Mouse (Mus musculus) A20 (cell line): ENCODE measurements around the gene Chd9.

Source experiments
- DNase-seq: peaks from one replicate; pipeline ENCODE4 v3.0.0-alpha.2; 2011; ENCODE audit warnings: low read depth, low spot score

Gene Chd9

GRCm38 (mm10) chr8:90839725-90840714 is 11.9 kb downstream of the Chd9 start:
- no peak for DNase-seq

- DNase-seq = no peak
Observed at GRCm38 (mm10) chr8:90841321-90841720, 13.2 kb downstream of the Chd9 start.

DNA sequence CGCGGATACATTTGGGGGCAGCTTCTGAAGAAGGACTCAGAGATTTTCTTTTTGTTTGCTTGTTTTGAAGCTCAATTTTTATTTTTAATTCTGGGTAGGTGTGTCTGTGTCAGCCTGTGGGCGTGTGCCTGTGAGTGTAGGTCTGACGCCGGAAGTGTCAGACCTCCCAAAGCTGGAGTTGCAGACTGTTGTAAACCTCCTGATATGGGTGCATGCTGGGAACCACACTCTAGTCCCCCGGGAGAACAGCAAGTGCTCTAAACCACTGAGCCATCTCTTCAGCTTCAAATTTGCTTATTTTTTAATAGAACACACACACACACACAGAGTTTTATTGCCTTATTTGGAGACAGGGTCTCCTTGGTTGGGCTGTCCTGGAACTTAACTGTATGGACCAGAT is 15.0 kb downstream of the Chd9 start:
- DNase-seq = peak; percentile 40

DNA sequence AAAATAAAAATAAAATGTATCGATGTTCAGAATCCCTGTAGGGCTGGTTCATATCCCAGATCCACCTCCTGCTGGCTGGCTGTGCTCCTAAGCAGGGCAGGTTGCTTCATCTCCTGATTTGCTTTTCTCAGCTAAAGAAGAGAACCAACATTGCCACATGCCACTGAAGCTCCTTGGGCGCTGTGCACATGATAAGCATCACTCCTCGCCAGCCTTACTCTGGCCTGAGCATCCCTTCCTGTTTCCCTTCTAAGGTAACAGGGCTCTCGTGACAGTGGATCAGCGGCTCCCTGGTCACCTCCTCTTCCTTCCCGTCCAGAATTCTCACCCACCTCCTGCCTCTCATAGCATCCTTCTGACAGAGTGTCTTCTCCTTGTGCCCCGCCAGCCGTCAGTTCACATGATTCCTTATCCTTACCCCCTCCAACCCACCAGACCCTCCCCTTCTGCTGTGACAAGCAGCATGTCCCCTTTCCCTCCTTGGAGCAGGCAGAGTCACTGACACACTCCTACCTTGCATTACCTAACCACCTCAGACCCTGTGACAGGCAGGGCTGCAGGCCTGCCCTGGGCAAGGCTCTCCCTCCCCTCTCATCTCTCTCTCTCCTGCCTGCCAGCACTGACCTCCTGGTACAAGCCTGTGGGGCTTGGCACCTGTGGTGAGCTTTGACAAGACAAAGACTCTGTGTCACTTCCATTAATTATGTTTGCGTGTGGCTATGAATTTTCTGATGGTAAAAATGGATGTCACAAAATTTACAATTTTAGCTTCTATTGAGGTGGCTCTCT is 16.2 kb downstream of the Chd9 start:
- no peak for DNase-seq

GRCm38 (mm10) chr8:90847980-90848379 is 19.8 kb downstream of the Chd9 start:
- no peak for DNase-seq

DNA sequence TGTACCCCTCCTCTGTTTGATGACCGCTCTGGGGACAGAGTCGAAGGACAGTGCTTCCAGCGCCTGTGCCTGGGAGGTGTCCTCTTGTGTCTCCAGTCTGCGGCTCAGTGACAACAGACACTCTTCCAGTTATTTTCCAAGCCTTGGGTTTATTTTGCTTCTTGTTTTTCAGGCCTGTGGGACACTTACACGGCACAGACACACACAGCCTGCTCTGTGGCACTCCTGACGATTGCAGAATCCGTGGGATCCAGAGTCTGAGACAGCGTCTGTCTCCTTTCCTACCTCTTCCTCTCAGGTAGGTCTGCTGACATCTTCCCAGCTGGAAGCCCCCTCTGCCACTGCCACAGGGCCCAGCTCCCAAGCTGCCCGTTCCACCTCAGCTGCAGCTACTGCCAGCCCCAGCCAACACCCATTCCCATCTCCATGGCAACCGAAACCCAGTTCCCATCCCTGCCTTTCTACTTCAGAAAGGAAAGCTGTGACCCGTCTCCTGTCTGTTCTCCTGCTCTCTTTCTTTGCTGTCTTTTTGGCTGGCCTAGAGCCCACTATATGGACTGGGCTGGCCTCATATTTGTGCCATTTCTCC is 21.4 kb downstream of the Chd9 start:
- no peak for DNase-seq

GRCm38 (mm10) chr8:90851544-90851943 is 23.4 kb downstream of the Chd9 start:
- DNase-seq = no peak

DNA sequence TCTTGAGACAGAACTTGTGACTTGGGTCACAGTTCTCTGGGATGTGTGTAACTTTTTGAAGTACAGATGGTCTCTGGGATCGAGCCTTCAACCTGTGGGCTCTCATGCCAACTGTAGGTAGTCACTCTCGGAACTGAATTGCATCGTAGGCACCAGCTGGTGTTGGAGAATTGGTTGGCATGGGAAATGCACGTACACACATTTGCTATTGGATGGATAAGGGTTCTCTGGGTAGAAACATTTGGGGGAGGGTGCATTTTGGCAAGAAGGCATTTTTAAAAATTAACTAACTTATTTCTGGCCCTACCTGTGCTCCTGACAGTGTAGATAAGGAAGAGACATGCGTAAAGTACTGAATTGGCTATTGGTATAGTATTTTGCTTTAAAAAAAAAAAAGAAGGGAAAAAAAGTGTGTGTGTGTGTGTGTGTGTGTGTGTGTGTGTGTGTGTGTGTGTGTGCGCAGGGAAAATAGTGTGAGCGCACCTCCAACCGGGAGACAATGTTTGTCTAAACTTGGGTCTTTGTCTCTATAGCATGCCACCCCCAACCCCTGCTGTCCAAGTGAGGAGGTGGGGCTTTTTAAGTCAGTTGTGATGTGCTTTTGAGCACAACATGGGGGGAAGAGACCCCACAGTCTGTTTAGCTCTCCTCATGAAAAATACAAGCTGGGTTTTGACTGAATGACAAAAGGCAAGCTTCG is 26.0 kb downstream of the Chd9 start:
- no peak for DNase-seq

DNA sequence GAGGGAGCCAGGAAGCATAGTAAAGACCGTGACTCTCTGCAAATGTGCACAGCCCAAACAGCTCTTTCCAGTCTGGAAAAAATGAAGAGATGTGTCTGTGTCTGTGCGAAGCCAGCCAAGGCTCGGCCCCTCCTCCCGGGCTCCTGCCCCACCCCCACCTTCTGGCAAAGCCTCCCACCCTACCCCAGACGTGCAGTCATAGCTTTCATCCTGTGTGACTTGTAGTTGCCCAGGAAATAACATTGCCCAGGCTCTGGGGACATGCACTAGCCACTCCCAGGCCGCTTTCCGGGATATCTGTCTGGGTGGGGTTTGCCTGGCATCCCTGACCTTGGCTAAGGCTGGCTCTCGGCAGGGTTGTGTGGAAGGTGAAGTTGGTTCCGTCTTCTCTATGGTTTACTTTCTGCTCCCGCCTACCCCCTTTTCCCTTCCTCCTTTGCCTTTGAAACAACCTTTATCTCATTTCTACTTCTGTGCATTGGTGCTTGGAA is 26.6 kb downstream of the Chd9 start:
- no peak for DNase-seq

DNA sequence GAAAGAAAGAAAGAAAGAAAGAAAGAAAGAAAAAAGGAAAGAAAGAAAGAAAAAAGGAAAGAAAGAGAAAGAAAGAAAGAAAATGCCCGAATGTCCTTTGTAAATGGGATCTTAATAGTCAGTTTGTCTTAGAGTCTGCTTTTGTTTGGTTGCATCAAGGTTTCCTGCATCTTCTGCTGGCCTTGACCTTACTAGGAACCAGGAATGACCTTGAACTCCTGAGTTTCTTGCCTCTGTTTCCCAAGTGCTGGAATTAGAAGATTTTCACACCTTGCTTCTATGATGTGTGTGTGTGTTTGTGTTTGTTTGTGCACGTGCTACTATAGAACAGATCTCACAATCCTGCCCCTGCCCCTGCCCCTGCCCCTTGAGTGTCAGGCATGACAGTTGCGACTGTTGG is 28.0 kb downstream of the Chd9 start:
- DNase-seq = no peak

GRCm38 (mm10) chr8:90856952-90857351 is 28.8 kb downstream of the Chd9 start:
- no peak for DNase-seq

- DNase-seq = no peak
Observed at GRCm38 (mm10) chr8:90858071-90858470, 29.9 kb downstream of the Chd9 start.

DNA sequence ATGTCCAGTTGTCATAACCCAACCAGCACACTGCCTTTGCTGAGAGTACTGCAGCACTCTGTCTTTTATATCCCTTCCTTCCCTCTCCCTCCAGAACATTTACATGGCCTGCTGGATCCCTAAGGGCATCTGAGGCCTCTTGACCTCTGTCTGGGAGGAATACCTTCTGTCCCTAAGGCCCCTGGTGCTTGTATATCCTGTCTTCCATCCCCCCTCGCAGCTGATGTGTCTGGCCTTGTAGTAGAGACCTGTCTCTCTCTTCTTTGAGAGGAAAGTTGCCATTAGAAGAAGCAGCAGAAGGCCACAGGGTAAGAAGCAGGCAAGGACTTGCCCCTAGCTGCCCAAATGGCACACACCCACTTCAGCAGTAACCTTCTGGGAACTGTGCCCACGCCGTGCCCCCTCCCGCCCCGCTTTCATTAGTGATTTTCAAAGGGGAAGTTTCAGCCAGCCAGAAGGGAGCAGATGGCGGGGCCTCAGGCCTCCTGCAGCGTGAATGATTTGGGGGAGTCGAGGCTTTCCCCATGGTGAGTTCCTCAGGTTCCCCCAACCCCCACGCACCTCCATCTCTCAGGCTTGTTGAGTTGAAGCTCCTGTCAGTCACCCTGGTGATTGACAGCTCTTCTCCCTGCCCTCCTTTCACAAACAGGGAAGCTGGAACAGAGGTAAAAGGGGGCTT is 33.3 kb downstream of the Chd9 start:
- peak; percentile 62 for DNase-seq

GRCm38 (mm10) chr8:90862038-90862437 is 33.9 kb downstream of the Chd9 start:
- DNase-seq = no peak

DNA sequence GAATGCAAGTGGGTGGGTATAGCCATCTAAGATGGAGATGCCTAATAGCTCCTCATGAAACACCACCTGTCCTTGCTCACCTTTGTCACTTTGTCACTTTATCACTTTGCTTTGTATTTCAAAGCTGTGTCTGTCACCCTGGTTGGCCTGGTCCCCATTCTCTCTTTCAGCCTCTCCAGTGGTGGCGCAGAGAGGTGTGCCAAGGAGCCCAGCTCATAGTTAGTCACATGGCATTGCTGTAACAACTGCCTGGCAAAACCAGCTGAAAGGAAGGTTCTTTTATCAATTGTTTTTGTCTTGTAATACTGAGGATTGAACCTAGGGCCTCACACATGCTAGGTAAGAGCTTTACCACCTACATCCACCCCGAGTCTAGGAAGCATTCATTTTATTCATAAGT is 38.9 kb downstream of the Chd9 start:
- DNase-seq = no peak

GRCm38 (mm10) chr8:90867911-90868310 is 39.8 kb downstream of the Chd9 start:
- no peak for DNase-seq

DNA sequence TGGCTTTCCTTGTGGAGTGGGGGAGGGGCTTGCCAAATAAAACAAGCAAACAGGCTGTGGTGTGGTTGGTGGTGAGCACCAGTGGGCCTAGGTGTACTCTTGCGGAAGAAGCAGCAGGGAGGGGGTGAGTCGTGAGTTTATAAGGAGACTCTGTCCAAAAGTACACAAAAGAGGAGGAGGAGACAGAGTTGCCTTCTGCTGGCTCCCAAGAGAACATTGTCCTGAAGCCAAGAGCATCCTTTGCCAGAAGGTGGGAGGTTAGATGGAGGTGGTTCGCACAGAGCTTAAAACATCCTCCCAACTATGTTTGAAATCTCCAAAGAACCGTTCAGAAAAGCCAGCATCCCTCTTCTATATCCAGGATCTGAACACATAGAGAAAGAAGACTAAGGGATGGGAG is 40.2 kb downstream of the Chd9 start:
- no peak for DNase-seq

DNA sequence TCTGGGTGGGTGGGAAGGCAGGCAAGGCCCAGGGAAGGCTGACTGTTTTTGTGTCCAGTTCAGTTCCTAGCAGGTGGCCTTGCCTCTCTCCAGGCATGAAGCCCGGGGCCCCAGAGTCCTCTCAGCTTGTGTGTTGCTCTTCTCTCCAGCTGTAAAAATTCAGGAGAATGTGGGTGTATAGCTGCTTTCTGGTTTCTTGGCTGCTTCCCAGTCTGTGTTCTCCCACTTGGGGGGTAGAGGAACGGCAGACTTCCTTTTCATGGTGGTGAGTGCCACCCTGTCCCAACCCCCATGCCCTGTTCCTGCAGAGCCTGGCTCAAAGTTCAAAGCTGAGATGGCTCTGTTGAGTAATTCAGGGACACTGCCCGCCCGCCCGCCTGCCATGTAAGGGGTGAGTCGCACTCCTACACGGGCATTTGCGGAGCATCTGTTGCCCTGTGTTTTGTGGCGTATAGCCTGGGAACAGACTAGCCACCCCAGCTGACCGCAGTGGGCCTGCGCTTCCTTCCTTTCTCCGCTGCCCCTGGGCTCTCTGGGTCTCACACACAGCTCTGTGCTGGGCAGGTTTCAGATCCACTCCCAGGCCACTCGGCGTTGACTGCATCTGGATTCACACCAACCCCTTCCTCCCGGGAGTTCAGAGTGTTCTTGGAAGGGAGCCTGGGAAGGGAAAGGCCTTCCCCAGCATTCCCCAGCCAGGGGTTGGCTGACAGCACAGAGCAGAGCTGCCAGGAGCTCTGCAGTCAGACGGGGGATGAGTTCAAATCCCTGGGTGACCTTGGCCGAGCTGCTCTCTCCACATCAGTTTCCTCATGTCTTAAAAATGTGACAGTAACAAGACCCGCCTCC is 41.1 kb downstream of the Chd9 start:
- DNase-seq = no peak

DNA sequence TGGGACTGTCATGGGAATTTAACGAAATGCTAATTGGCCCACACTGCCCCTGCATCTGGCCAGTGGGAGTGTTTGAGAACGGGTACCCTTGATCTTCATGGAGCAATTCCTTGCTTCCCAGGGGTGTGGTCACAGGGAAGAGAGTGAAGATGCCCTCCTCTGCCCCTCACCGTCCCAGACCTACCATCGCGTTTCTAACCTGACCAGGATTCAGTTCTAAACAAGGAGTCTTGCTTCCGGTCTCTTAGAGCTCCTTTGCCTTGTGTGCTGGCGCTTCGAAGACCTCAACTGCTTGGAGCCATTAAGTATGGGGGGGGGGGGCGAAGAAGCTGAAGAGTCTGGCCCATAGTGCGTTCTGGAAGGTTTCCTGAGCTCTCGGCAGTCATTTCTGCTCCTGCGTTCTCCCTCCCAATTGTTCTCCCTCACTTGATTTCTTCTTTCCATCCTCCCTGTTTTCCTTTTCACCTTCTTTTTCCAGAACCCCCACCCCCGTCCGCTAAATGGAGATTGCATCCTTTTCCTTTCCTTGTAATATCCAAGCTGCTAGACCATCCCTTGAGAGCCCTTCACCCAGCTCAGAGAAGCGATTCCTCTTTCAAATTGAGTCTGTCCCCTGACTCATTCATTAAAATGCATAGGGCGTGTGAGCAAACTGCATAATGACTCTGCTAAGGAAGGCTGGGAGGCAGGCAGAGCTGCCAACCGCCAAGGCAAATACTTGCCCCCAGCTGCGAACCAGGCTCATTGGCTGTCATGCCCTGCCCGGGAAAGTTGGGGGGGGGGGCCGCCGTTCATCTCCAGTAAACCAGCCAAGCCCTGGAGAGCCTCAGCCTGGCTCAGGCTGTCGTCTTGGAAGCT is 42.0 kb downstream of the Chd9 start:
- DNase-seq = peak; percentile 62
